9 mouse cellular contexts compared by ENCODE assay signal in the genomic region with DNA sequence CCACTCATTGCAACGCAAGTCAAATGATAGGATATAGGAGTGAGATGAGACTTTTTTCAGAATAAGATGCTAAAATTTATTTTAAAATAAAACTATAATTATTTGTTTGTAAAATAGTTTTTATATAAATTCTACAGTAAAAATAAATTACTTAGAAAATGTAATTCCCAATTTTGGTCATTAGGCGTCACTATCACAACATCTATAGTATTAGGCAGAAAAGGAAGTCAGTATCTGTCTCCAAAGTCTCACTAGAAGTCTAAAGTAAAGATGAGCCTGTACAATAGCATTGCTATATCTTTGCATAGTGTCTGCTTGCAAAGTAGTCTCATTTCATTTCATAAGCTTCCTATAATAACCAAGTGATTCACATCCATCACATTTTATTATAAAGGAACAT.
DNase-seq lines count a peak whose midpoint lies in the region; ATAC-seq lines count a peak whose summit lies in the region.
"Had no signal": no experiment of that assay in that cellular context is flagged by ENCODE, and none has a peak within 500 bp of the region (broad histone marks: within the 10 kb centered on the region; RNA-seq: fewer than 3 reads in every experiment).

No protein-coding gene starts in this region.

- ATAC-seq in CD4-positive, CD25-positive, alpha-beta regulatory T cell, adult 4 months = peak; percentile 61
- no peak for ATAC-seq in megakaryocyte progenitor cell, adult 5-6 weeks (replicated peaks; ENCODE audit: poor library complexity)

- DNase-seq in layer of hippocampus, adult 9-10 months (ENCODE audit: low spot score) = peak; percentile 20
- DNase-seq in layer of hippocampus, postnatal 25 days (ENCODE audit: extremely low spot score in 1 of 2, low spot score in 1 of 2) = no peak
- DNase-seq in MN1 (ENCODE audit: low spot score) = peak; percentile 39
- peak; percentile 74 for DNase-seq in induced T-regulatory cell, adult 2 months (ENCODE audit: low read depth)
- DNase-seq in urinary bladder, adult 2 months (ENCODE audit: low spot score) = no peak
- DNase-seq: adrenal gland, adult 2 months; heart, postnatal 4 days had no signal

Comparison
In these comparisons a context has a peak if more than half of its experiments do, and no peak if none do; other contexts are left out.
1. DNase-seq: peak in layer of hippocampus, adult 9-10 months (single experiment), MN1 (single experiment) and induced T-regulatory cell, adult 2 months (single experiment); none in layer of hippocampus, postnatal 25 days (0 of 2) and urinary bladder, adult 2 months (single experiment).